Mouse (Mus musculus): ENCODE data around the gene Rab3a. TPM values are rescaled to one million over a fixed set of nuclear protein-coding genes. Genes with fewer than 3 reads are reported as not detected.

Gene Rab3a
- polyA plus RNA-seq, 1 experiment = 34.9 TPM

GRCm38 (mm10) chr8:70725792-70726447 lies 28.6 kb upstream of the Rab3a start:
- Histone ChIP-seq H3K36me3 (ENCODE audit: control insufficient read depth, insufficient read depth) (no peaks in the 10 kb centered on the region), H3K27me3 (ENCODE audit: control insufficient read depth, insufficient read depth, insufficient read length) (no peaks in the 10 kb centered on the region), H3K4me3 (no peak overlapping the region), H3K79me2 (ENCODE audit: control insufficient read depth, insufficient read depth) (no peaks in the 10 kb centered on the region), H3K4me2 (ENCODE audit: low read depth) (no peak overlapping the region), H3ac (ENCODE audit: control insufficient read depth, insufficient read length) (no peak overlapping the region)
- TF ChIP-seq MYOD1 (IDR thresholded peaks at IDR 0.05; ENCODE audit: control insufficient read depth in 1 of 3, insufficient read length in 2 of 3, low read depth in 2 of 3) (no peak), MYOG (IDR thresholded peaks at IDR 0.05; ENCODE audit: control insufficient read depth in 1 of 3, insufficient read depth in 1 of 3, insufficient read length in 2 of 3, low read depth in 2 of 3) (no peak), REST (IDR thresholded peaks at IDR 0.05; ENCODE audit: insufficient read depth, insufficient read length) (no peak), SRF (IDR thresholded peaks at IDR 0.05; ENCODE audit: control insufficient read depth, insufficient read length, low read depth) (no peak), CEBPB (IDR thresholded peaks at IDR 0.05; ENCODE audit: insufficient read depth, poor library complexity, severe bottlenecking) (no peak), TCF3 (IDR thresholded peaks at IDR 0.05; ENCODE audit: insufficient read length, low read depth) (no peak), POLR2AphosphoS2 (IDR thresholded peaks at IDR 0.05; ENCODE audit: insufficient read length, low read depth) (no peak)

GRCm38 (mm10) chr8:70726721-70727120 lies 27.8 kb upstream of the Rab3a start:
- no peak for TF ChIP-seq REST (IDR thresholded peaks at IDR 0.05; ENCODE audit: insufficient read depth, insufficient read length)
- TF ChIP-seq MYOG (IDR thresholded peaks at IDR 0.05; ENCODE audit: control insufficient read depth in 1 of 3, insufficient read depth in 1 of 3, insufficient read length in 2 of 3, low read depth in 2 of 3) = no peak
- TF ChIP-seq MAX (IDR thresholded peaks at IDR 0.05; ENCODE audit: low read depth) = no peak
- TF ChIP-seq CEBPB (IDR thresholded peaks at IDR 0.05; ENCODE audit: insufficient read depth, poor library complexity, severe bottlenecking) = no peak
- TF ChIP-seq POLR2A (IDR thresholded peaks at IDR 0.05; ENCODE audit: insufficient read length, low read depth) = no peak
- no peak for TF ChIP-seq SRF (IDR thresholded peaks at IDR 0.05; ENCODE audit: control insufficient read depth, insufficient read length, low read depth)
- no peak for TF ChIP-seq MYOD1 (IDR thresholded peaks at IDR 0.05; ENCODE audit: control insufficient read depth in 1 of 3, insufficient read length in 2 of 3, low read depth in 2 of 3)
- TF ChIP-seq TCF12 (IDR thresholded peaks at IDR 0.05; ENCODE audit: insufficient read depth, poor library complexity, severe bottlenecking) = no peak
- TF ChIP-seq USF1 (IDR thresholded peaks at IDR 0.05; ENCODE audit: low read depth) = no peak
- TF ChIP-seq E2F4 (IDR thresholded peaks at IDR 0.05; ENCODE audit: insufficient read depth) = no peak
- no peak for TF ChIP-seq POLR2AphosphoS2 (IDR thresholded peaks at IDR 0.05; ENCODE audit: insufficient read length, low read depth)
- TF ChIP-seq TCF3 (IDR thresholded peaks at IDR 0.05; ENCODE audit: insufficient read length, low read depth) = no peak
- Histone ChIP-seq H3ac (ENCODE audit: control insufficient read depth, insufficient read length) (no peak overlapping the region), H3K36me3 (ENCODE audit: control insufficient read depth, insufficient read depth) (no peaks in the 10 kb centered on the region), H3K4me2 (ENCODE audit: low read depth) (no peak overlapping the region), H3K27me3 (ENCODE audit: control insufficient read depth, insufficient read depth, insufficient read length) (no peaks in the 10 kb centered on the region), H3K4me3 (no peak overlapping the region), H3K79me2 (ENCODE audit: control insufficient read depth, insufficient read depth) (no peaks in the 10 kb centered on the region)

- no peaks in the 10 kb centered on the region for H3K36me3 ChIP-seq (ENCODE audit: control insufficient read depth, insufficient read depth)
- TF ChIP-seq USF1 (IDR thresholded peaks at IDR 0.05; ENCODE audit: low read depth) (no peak), MAX (IDR thresholded peaks at IDR 0.05; ENCODE audit: low read depth) (no peak)
- H3K79me2 ChIP-seq (ENCODE audit: control insufficient read depth, insufficient read depth) = no peaks in the 10 kb centered on the region
- H3K27me3 ChIP-seq (ENCODE audit: control insufficient read depth, insufficient read depth, insufficient read length) = peaks cover 5% of the 10 kb centered on the region
- no peak overlapping the region for H3K4me3 ChIP-seq
- H3K4me2 ChIP-seq (ENCODE audit: low read depth) = no peak overlapping the region
- H3ac ChIP-seq (ENCODE audit: control insufficient read depth, insufficient read length) = no peak overlapping the region
Measured at GRCm38 (mm10) chr8:70729808-70730475, 24.5 kb upstream of the Rab3a start.

- no peak overlapping the region for H3K4me3 ChIP-seq
- TF ChIP-seq TCF3 (IDR thresholded peaks at IDR 0.05; ENCODE audit: insufficient read length, low read depth) = no peak
- TF ChIP-seq MAX (IDR thresholded peaks at IDR 0.05; ENCODE audit: low read depth) = no peak
- TF ChIP-seq POLR2A (IDR thresholded peaks at IDR 0.05; ENCODE audit: insufficient read length, low read depth) = no peak
- TF ChIP-seq E2F4 (IDR thresholded peaks at IDR 0.05; ENCODE audit: insufficient read depth) = no peak
- TF ChIP-seq MYOD1 (IDR thresholded peaks at IDR 0.05; ENCODE audit: control insufficient read depth in 1 of 3, insufficient read length in 2 of 3, low read depth in 2 of 3) = no peak
- TF ChIP-seq CEBPB (IDR thresholded peaks at IDR 0.05; ENCODE audit: insufficient read depth, poor library complexity, severe bottlenecking) = no peak
- TF ChIP-seq SRF (IDR thresholded peaks at IDR 0.05; ENCODE audit: control insufficient read depth, insufficient read length, low read depth) = no peak
- no peak for TF ChIP-seq USF1 (IDR thresholded peaks at IDR 0.05; ENCODE audit: low read depth)
- no peak for TF ChIP-seq REST (IDR thresholded peaks at IDR 0.05; ENCODE audit: insufficient read depth, insufficient read length)
- TF ChIP-seq TCF12 (IDR thresholded peaks at IDR 0.05; ENCODE audit: insufficient read depth, poor library complexity, severe bottlenecking) = no peak
- TF ChIP-seq MYOG (IDR thresholded peaks at IDR 0.05; ENCODE audit: control insufficient read depth in 1 of 3, insufficient read depth in 1 of 3, insufficient read length in 2 of 3, low read depth in 2 of 3) = no peak
- no peak for TF ChIP-seq POLR2AphosphoS2 (IDR thresholded peaks at IDR 0.05; ENCODE audit: insufficient read length, low read depth)
- no peaks in the 10 kb centered on the region for H3K79me2 ChIP-seq (ENCODE audit: control insufficient read depth, insufficient read depth)
- no peaks in the 10 kb centered on the region for H3K36me3 ChIP-seq (ENCODE audit: control insufficient read depth, insufficient read depth)
- H3K4me2 ChIP-seq (ENCODE audit: low read depth) = no peak overlapping the region
- peaks cover 5% of the 10 kb centered on the region for H3K27me3 ChIP-seq (ENCODE audit: control insufficient read depth, insufficient read depth, insufficient read length)
- no peak overlapping the region for H3ac ChIP-seq (ENCODE audit: control insufficient read depth, insufficient read length)
Measured at GRCm38 (mm10) chr8:70730956-70731355, 23.5 kb upstream of the Rab3a start.

GRCm38 (mm10) chr8:70737705-70738104 lies 16.8 kb upstream of the Rab3a start:
- Histone ChIP-seq H3K36me3 (ENCODE audit: control insufficient read depth, insufficient read depth) (no peaks in the 10 kb centered on the region), H3K4me2 (ENCODE audit: low read depth) (no peak overlapping the region), H3ac (ENCODE audit: control insufficient read depth, insufficient read length) (no peak overlapping the region), H3K79me2 (ENCODE audit: control insufficient read depth, insufficient read depth) (no peaks in the 10 kb centered on the region), H3K4me3 (no peak overlapping the region), H3K27me3 (ENCODE audit: control insufficient read depth, insufficient read depth, insufficient read length) (peaks cover 15% of the 10 kb centered on the region)
- TF ChIP-seq CEBPB (IDR thresholded peaks at IDR 0.05; ENCODE audit: insufficient read depth, poor library complexity, severe bottlenecking) (no peak), REST (IDR thresholded peaks at IDR 0.05; ENCODE audit: insufficient read depth, insufficient read length) (no peak), MYOD1 (IDR thresholded peaks at IDR 0.05; ENCODE audit: control insufficient read depth in 1 of 3, insufficient read length in 2 of 3, low read depth in 2 of 3) (no peak), POLR2A (IDR thresholded peaks at IDR 0.05; ENCODE audit: insufficient read length, low read depth) (no peak), MYOG (IDR thresholded peaks at IDR 0.05; ENCODE audit: control insufficient read depth in 1 of 3, insufficient read depth in 1 of 3, insufficient read length in 2 of 3, low read depth in 2 of 3) (no peak), MAX (IDR thresholded peaks at IDR 0.05; ENCODE audit: low read depth) (no peak), USF1 (IDR thresholded peaks at IDR 0.05; ENCODE audit: low read depth) (no peak), SRF (IDR thresholded peaks at IDR 0.05; ENCODE audit: control insufficient read depth, insufficient read length, low read depth) (no peak), E2F4 (IDR thresholded peaks at IDR 0.05; ENCODE audit: insufficient read depth) (no peak), POLR2AphosphoS2 (IDR thresholded peaks at IDR 0.05; ENCODE audit: insufficient read length, low read depth) (no peak), TCF12 (IDR thresholded peaks at IDR 0.05; ENCODE audit: insufficient read depth, poor library complexity, severe bottlenecking) (no peak), TCF3 (IDR thresholded peaks at IDR 0.05; ENCODE audit: insufficient read length, low read depth) (no peak)

Data from myocyte (in vitro differentiated cells).